Mouse (Mus musculus) stomach, postnatal 0 days (tissue): ENCODE measurements around the gene Rbms3.

Experiments
- CTCF ChIP-seq: IDR thresholded peaks from 2 replicates; pipeline ENCODE4 v1.5.1; 2016; ENCODE audit warnings: antibody characterized with exemption, low read depth, mild to moderate bottlenecking, moderate library complexity
- EP300 ChIP-seq: optimal IDR thresholded peaks from 2 replicates; pipeline ENCODE3; 2016; ENCODE audit warnings: antibody characterized with exemption

DNA sequence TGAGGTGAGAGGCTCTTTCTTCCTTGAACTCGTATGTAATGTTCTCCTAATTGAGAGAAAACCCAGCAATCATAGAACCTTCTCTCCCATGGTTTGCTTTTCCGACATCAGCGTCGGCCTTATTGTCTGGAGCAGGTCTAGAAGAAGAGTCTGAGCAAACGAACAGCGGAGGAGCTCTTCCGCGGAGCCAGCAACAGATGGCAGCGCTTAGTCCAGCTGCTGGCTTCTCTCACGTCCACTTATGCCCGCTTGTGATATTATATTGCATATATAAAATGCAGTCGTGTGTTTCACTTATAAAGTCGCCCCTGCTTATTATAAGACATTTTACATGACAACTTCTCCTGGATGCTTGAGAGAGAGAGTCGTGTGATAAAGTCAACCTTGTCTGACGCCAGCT is 685.8 kb downstream of the Rbms3 start:
- TF ChIP-seq CTCF = no peak
- TF ChIP-seq EP300 = no peak
